Mouse (Mus musculus) 3134 (cell line): ENCODE data around the gene Chst2.
A peak's percentile ranks its signal among the peaks of the same experiment; 100 is the strongest.

Experiments
- DNase-seq: peaks from one replicate; pipeline ENCODE4 v3.0.0-alpha.2; 2011; ENCODE audit warnings: low spot score; ENCODE audit not compliant: insufficient read length; ENCODE audit errors: extremely low read depth

Gene Chst2

GRCm38 (mm10) chr9:95406571-95407561 is at the start of gene Chst2:
Gene Chst2, minus strand, starts transcription at chr9:95406722.
- peak; percentile 94 for DNase-seq

- DNase-seq, result no peak
Measured at GRCm38 (mm10) chr9:95451931-95452330, 45.4 kb upstream of the Chst2 start.

DNA sequence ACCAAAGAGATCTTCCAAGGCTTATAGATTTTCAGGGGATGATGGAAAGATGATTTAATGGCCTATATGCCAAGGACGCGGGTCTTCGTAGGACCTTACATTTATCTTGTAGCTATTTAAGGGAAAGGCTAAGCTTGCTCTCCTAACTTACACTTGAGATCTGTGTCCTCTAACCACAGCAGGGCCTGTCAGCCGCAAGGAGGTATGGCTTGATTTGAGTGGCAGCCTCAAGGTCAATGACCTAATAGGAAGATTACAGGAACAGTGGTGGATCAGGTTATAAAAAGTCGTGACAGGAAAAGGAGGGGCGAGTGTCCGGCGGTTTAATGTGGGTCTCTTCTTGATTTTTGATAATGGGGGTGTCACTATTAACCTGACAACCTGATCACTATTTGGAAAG is 44.1 kb upstream of the Chst2 start:
- DNase-seq, result no peak

- DNase-seq, result no peak
Measured at GRCm38 (mm10) chr9:95442321-95442731, 35.8 kb upstream of the Chst2 start.

GRCm38 (mm10) chr9:95437883-95438282 is 31.4 kb upstream of the Chst2 start:
- no peak for DNase-seq

GRCm38 (mm10) chr9:95436294-95436613 is 29.7 kb upstream of the Chst2 start:
- no peak for DNase-seq

DNA sequence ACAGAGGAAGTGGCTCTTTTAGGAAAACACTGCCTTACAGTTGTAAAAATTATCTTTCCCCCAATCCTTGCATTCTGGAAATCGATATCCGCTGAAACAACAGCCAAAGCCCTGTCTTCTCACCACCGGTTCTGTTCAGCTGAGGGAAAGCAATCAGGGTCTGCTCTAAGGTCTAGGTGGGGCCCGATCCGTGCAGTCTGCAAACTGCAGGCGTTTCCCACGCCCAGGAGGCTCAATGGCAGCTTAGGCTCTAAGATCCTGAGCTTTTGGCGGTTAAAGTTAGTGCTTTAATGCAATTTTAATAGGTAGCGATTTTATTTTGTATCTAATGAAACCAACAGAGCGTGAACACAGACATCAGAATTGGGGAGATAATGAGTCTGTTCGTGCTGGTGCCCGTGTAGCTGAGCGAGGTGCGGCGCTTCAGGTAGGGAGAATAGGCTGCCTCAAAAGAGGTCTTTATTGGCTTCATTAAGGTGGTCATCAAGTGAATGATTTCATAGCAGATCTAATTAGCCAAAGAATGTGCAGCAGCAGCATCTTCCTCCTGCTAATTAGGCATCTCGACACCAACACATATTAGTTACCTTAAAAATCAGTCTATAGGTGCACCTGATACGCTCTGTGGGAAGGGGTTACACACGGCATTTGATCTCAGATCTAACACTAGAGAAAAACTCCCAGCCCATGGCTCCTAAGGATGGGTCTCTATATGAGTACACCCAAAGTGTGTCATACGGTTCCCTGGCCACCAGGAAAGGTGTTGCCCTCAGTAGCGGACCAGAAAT is 29.2 kb upstream of the Chst2 start:
- no peak for DNase-seq

DNA sequence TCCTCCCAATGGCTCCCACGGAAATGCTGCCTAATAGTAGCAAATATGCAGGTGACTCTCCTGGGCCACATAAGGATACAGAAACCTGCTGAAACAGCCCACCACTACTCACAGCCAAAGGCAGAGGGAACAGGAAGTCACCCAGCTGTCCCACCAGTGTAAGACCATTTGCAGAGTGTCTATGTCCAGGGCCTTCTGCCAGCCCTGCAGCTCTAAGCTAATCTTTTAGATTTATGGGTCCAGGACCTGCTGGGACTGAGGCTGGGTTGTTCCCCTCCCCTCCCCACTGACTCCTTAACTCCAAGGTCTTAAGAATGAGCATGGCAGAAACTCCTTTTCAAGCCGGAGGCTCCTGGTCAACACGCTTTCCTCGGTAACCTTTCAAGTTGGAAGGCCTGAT is 21.8 kb upstream of the Chst2 start:
- DNase-seq, result no peak

GRCm38 (mm10) chr9:95413911-95414310 is 7.4 kb upstream of the Chst2 start:
- no peak for DNase-seq

DNA sequence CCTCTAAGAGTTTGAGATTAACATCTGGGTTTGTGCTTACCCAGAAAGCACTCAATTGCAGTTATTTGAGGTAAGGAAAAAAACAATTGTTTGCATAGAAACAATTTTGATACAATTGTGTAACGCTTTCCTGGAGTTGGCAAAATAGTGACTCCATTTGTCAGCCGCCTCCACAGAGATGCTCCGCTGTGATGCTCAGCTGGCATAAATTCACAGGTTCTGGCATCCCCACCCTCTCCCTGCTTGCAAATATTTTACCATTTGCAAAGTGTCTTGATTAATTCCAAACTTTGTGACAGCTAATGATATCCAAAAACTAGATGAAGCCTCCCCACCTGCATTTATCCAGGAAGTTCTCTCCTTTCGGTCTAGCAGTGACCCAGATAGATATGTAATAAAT is 5.5 kb upstream of the Chst2 start:
- no peak for DNase-seq

- no peak for DNase-seq
Measured at GRCm38 (mm10) chr9:95407586-95408220, 1.2 kb upstream of the Chst2 start.

DNA sequence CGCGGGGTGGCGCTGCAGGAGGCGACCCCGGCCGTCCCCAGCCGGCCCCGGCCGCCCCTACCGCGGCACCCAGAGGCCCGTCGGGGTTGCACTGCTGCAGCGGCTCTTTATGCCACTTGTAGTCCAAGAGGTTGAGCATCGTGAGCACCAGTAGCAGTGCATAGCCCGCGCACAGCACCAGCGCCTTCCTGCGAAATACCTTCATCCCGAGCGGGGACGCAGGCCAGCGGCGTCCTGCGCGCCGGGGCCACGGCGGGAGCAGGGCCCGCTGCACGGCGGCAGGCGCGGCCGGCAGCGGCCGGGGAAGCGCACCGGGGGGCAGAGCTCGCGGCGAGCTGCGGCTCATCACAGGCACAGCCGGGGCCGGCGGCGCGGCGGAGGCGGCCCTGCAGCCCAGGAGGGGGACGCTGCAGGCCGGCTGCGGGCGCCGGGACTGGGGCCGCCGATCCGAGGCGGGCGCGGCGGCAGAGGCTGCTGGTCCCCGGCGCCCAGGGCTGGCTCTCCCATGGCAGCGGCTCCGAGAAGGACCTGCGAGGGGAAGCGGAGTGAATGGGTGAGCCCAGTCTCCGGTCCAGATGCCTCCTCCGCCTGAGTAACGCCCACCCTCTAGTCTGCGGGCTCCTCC is 464 bp downstream of the Chst2 start:
- DNase-seq, result no peak

- DNase-seq, result peak; percentile 16
Measured at GRCm38 (mm10) chr9:95405511-95405945, 994 bp downstream of the Chst2 start.

DNA sequence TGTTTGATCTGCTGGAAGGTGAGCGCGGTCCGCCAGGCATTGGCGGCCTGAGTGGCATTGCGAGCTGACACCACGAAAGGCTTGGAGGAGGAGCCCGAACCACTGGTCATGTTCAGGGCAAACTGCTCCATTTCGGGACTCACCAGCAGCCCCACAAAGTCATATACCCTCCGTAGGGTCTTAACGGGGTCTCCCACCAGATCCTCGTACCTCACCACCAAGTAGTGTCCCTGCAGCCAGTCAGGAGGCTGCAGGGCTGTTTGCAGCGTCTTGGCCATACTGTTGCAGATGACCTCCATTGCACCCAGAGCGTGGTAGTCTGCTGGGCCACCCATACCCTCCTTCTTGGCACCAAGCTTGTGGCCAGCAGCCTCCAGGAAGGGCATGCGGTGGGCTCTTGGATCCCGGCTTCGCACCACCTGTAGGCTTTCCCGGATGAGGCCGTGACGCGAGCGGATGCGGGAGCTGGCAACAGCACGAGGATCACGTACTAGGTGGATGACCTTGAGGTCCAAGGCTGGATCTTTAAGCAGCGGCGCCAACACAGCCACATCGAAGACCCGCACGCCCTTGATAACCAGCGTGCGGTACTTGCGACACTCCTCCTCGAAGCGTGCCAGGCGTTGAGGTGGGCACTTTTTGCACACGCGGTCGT is 1.6 kb downstream of the Chst2 start:
- peak; percentile 17 for DNase-seq

- DNase-seq, result no peak
Measured at GRCm38 (mm10) chr9:95401686-95402085, 4.8 kb downstream of the Chst2 start.

- peak; percentile 34 for DNase-seq
Measured at GRCm38 (mm10) chr9:95392011-95392410, 14.5 kb downstream of the Chst2 start.

DNA sequence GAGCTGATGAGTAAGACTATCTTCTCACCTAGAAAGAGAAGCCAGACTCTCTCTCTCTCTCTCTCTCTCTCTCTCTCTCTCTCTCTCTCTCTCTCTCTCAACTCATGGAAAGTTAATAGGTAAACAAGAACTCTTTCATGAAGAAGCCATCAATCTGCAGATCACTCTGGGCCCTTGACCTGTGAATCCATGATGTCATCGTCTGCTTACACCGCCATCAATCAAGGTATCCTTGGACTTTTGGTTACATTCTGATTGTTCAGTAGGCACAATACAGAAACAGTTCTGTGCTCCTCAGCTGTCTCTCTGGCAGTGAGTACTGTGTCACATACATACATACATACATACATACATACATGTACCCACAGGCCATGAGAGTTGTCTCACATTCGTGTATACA is 16.6 kb downstream of the Chst2 start:
- DNase-seq, result no peak

DNA sequence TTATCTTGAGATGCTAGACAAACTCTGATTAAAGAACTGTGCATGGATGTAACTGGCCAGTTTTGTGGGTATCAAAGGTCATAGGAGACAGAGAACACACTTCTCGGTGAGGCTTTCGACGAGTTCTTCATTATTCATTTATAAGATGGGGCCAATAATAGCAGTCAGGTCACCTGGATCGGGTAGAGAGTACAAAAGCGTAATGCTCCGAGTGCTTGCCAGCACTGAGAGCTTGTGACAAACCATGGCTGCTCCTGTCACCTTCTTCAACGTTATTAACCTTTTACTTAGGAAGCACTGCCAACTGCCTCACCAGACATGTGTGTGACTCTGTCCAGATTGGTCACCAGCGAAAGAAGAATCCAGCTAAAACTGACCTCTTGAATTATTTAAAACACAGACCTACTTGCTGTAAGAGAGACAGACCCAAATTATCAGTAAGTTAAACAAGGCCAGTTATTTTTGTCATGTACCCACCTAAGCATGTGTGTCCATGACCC is 18.6 kb downstream of the Chst2 start:
- no peak for DNase-seq

DNA sequence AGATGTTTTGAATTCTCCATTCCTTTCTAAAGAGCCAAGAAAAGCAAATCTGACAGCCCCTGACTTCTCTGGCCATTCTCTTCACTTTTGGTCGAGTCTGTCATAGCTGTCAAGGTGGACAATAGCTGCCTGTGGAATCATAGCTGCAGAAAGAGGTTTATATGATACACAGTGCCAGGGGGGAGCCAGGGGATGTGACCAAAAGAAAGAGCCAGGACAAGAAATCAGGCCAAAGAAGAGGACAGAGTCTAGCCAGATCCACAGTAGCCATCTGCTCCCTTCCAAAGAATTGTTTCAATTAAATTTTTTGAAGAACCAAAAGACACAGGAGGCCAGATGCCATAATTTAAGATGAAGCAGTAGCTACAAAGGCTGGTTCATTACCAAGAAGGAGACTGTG is 30.6 kb downstream of the Chst2 start:
- no peak for DNase-seq

DNA sequence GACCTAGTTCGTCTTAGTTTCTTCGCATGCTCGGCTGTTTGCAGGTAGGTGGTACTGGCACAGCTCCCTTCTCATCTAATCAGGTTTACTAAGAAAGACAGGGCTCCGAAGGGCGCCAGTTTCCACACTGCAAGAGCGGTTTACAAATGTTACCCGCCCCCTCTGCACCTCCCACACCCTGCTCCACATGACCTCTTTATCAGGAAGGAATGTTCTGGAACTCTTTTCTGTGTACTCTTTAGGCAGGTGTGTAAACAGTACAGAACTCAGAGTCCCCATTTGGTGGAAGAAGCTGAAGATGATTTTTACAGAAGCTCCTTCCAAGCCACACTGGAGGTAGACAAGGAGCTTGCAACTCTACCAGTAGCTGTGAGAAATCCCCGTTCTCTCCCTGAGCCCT is 31.2 kb downstream of the Chst2 start:
- no peak for DNase-seq
